Mouse (Mus musculus): Measurements from ENCODE around the gene Thbs2.

- TF ChIP-seq GATA1 (IDR thresholded peaks at IDR 0.05; ENCODE audit: low read length) = no peak
- no peak for TF ChIP-seq TAL1 (IDR thresholded peaks at IDR 0.05; ENCODE audit: low read length)
These were observed at the start of gene Thbs2 for GRCm38 (mm10) chr17:14693994-14694374.
